Mouse (Mus musculus) gastrocnemius, adult 2 months (tissue): ENCODE data around the gene Hoxa6. TPM values are rescaled to one million over a fixed set of nuclear protein-coding genes. Genes with fewer than 3 reads are reported as not detected.

Experiments
- DNase-seq: peaks from one replicate; pipeline ENCODE4 v3.0.0; 2022
- H3K27ac ChIP-seq: fragments of 200-600 bp; 2 replicates; pipeline ENCODE4 v1.8.1; 2022; ENCODE audit warnings: mild to moderate bottlenecking
- H3K4me3 ChIP-seq: fragments of 200-600 bp; 2 replicates; pipeline ENCODE4 v1.8.1; 2022; ENCODE audit warnings: mild to moderate bottlenecking, moderate library complexity
- CTCF ChIP-seq: fragments of 200-600 bp; IDR thresholded peaks from 2 replicates; pipeline ENCODE4 v1.8.1; 2022; ENCODE audit warnings: antibody characterized with exemption, mild to moderate bottlenecking, moderate library complexity
- intact Hi-C: fragments of 180-260 bp; cut with DNase I; formaldehyde crosslinking; loops from one replicate; pipeline ENCODE4 v1.15.1; 2025
- total RNA-seq, 2 experiments: library from RNA; stranded (reverse); gene quantifications; 2 replicates each; pipeline ENCODE4 v1.2.3; 2021

The Hoxa6 gene
- total RNA-seq, 2 experiments from 2014 or later: 2.6 to 2.7 TPM

GRCm38 (mm10) chr6:52183311-52184080, 25.0 kb downstream of the Hoxa6 start:
- intact Hi-C loops: no loop called here
- no peak overlapping the region for H3K4me3 ChIP-seq
- DNase-seq: no peak
- no peak for TF ChIP-seq CTCF
- H3K27ac ChIP-seq: no peak overlapping the region

GRCm38 (mm10) chr6:52182793-52183192, 25.7 kb downstream of the Hoxa6 start:
- Histone ChIP-seq H3K27ac (no peak overlapping the region), H3K4me3 (no peak overlapping the region)
- no peak for TF ChIP-seq CTCF
- intact Hi-C loops: no loop called here
- DNase-seq: no peak

- H3K4me3 ChIP-seq: no peak overlapping the region
- no peak overlapping the region for H3K27ac ChIP-seq
- DNase-seq: no peak
- TF ChIP-seq CTCF: no peak
- intact Hi-C loops: no loop called here
Observed at GRCm38 (mm10) chr6:52182030-52182429, 26.5 kb downstream of the Hoxa6 start.

GRCm38 (mm10) chr6:52180726-52181125, 27.8 kb downstream of the Hoxa6 start:
- no peak for DNase-seq
- Histone ChIP-seq H3K4me3 (no peak overlapping the region), H3K27ac (no peak overlapping the region)
- intact Hi-C loops: no loop called here
- no peak for TF ChIP-seq CTCF

- no peak for TF ChIP-seq CTCF
- DNase-seq: no peak
- intact Hi-C loops: no loop called here
- Histone ChIP-seq H3K27ac (peak overlapping the region; percentile 56; the same call in 1 of the 2 replicates), H3K4me3 (peak overlapping the region; percentile 48)
Observed at GRCm38 (mm10) chr6:52180213-52180710, 28.3 kb downstream of the Hoxa6 start.

- intact Hi-C loops: no loop called here
- peak overlapping the region; percentile 56; the same call in 1 of the 2 replicates for H3K27ac ChIP-seq
- DNase-seq: no peak
- no peak for TF ChIP-seq CTCF
- H3K4me3 ChIP-seq: peak overlapping the region; percentile 48
Observed at GRCm38 (mm10) chr6:52179690-52180089, 28.8 kb downstream of the Hoxa6 start.

- H3K4me3 ChIP-seq: peak overlapping the region; percentile 48
- DNase-seq: no peak
- TF ChIP-seq CTCF: no peak
- H3K27ac ChIP-seq: peak overlapping the region; percentile 56; the same call in 1 of the 2 replicates
- intact Hi-C loops: no loop called here
Observed at GRCm38 (mm10) chr6:52178918-52179665, 29.4 kb downstream of the Hoxa6 start.

- no peak for DNase-seq
- intact Hi-C loops: no loop called here
- H3K27ac ChIP-seq: no peak overlapping the region; the same call in 1 of the 2 replicates
- H3K4me3 ChIP-seq: 0 out of 2 replicates have a peak overlapping the region, but pooled peaks have one; percentile 72
- TF ChIP-seq CTCF: no peak
Observed at GRCm38 (mm10) chr6:52177806-52178205, 30.7 kb downstream of the Hoxa6 start.

- H3K27ac ChIP-seq: peak within 1 kb of the TSS; percentile 71
- intact Hi-C loops: no loop called here
- H3K4me3 ChIP-seq: peak within 1 kb of the TSS; percentile 72
- no peak for DNase-seq
- no peak for TF ChIP-seq CTCF
Observed at GRCm38 (mm10) chr6:52177061-52177735, 31.3 kb downstream of the Hoxa6 start, which contains the start of gene 5730596B20Rik. TSS of gene 5730596B20Rik (plus strand) at chr6:52177498.

GRCm38 (mm10) chr6:52176391-52176790, 32.1 kb downstream of the Hoxa6 start:
- peak overlapping the region; percentile 72 for H3K4me3 ChIP-seq
- H3K27ac ChIP-seq: peak overlapping the region; percentile 71
- DNase-seq: no peak
- no peak for TF ChIP-seq CTCF
- intact Hi-C loops: no loop called here

- peak overlapping the region; percentile 71 for H3K27ac ChIP-seq
- peak overlapping the region; percentile 72 for H3K4me3 ChIP-seq
- intact Hi-C loops: no loop called here
- no peak for TF ChIP-seq CTCF
- peak; percentile 55 for DNase-seq
Observed at GRCm38 (mm10) chr6:52175864-52176263, 32.7 kb downstream of the Hoxa6 start.

- TF ChIP-seq CTCF: no peak
- DNase-seq: peak; percentile 29
- Histone ChIP-seq H3K4me3 (peak overlapping the region; percentile 72), H3K27ac (peak overlapping the region; percentile 71)
- intact Hi-C loops: no loop called here
Observed at GRCm38 (mm10) chr6:52174968-52175751, 33.4 kb downstream of the Hoxa6 start.
